Mouse (Mus musculus) right cerebral cortex, postnatal 14 days (tissue): ENCODE data around the gene Gm9837.

Source experiments
- DNase-seq: peaks from one replicate; pipeline ENCODE4 v3.0.0; 2022

Gm9837 gene

DNA sequence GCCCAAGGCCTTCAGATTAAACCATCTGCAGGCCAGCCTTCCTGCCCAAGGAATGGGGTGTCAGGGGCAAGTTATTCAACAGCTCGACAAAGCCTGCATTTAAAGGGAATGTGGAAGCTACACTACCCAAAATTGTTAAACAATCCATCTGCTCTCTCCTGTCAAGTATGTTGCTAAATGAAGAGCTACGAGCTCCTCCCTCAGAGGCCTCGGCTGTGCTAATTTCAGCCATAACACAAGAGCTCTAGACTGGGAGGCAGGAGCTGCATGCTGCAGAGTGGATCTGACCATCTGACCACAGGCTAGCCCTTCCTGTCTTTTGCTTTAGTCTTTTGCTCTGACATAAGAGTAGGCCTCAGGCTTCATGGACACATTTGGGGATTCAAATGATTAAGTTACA, 45.0 kb downstream of the Gm9837 start:
- peak; percentile 28 for DNase-seq

DNA sequence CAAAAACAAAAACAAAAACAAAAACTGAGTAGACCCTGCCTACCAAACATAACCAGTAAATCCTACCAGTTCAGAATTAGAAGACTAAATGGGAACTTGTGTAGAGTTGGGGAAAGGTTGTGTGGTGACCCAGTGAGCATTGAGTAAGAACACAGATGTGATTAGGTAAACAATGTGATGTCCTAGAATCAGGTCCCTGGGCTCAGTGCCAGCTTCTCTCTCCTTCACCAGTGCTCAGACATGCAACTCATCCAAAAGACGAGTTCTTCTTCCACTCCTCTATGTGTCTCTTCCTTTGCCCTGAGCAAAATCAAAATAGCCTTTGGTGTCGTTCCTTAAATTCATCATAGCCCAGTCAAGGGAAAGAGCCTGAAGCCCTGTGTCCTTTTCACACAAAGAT, 45.5 kb downstream of the Gm9837 start:
- peak; percentile 55 for DNase-seq

DNA sequence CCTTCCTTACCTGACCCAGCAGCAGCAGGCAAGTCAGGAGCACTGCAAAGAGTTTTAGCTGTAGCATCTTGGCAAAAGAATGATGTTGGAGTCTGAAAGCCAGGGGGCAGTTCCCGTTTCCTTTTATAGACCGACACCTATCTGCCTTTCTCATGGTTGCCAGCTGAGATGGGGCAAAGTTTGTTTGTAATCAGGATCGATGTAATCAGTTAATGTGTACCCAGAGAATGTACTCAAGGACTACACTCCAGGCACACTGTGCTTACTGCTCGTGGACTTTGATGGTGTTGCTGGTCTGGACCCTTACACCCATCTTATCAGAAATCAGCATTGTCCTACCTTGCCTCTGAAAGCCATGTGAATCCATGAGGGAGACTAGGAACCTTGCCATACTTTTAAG, 47.2 kb downstream of the Gm9837 start, which contains the start of gene Leap2:
TSS of gene Leap2 (minus strand) at position 135 of the 400 bp plus-strand sequence.
- no peak for DNase-seq
